Mouse (Mus musculus) olfactory bulb, adult 2 months (tissue): Measurements from ENCODE around the gene Mrpl37.

Experiments
- CTCF ChIP-seq: fragments of 200-500 bp; IDR thresholded peaks from 2 replicates; pipeline ENCODE4 v1.5.1; 2012; ENCODE audit warnings: low read depth, mild to moderate bottlenecking, low read length, moderate library complexity; ENCODE audit not compliant: insufficient read depth
- POLR2A ChIP-seq: fragments of 200-500 bp; IDR thresholded peaks from 2 replicates; pipeline ENCODE4 v1.6.1; 2012; ENCODE audit warnings: mild to moderate bottlenecking, low read depth, low read length, moderate library complexity; ENCODE audit not compliant: insufficient read depth

DNA sequence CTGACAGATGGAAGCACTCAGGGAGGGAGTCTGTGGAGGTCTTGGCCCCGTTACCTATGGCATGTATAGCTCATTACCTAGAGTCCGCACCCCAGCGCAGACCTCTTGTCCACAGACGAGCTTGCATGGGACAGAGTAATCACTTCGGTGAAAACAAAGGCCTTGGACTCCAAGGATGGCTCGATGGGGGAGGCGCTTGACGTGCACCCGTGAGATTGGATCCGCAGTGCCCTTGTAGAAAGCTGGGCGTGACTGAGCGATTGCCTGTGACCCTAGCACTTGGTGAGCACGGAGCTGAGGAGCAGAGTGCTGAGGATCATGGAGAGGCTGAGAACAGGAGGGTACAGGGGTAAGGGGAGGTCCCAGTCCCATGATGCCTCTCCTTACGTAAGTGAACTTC, 25.0 kb upstream of the Mrpl37 start:
- TF ChIP-seq CTCF = no peak
- no peak for TF ChIP-seq POLR2A
